Mouse (Mus musculus) kidney, postnatal 25 days (tissue): ENCODE data around the gene Vmn1r29.
"Not testable (repeated sequence)": the region's sequence is repeated elsewhere in the genome, so short reads cannot be mapped to it uniquely, and the experiment has no call there.

Experiments used
- DNase-seq, 2 experiments: peaks; one replicate each; pipeline ENCODE4 v3.0.0; 2021; ENCODE audit warnings: mixed read lengths in 2 of 2

The Vmn1r29 gene

GRCm38 (mm10) chr6:58301249-58301648 lies at the start of gene Vmn1r29:
Vmn1r29 (plus strand) TSS chr6:58301549.
- no peak for DNase-seq

- DNase-seq: no peak
Measured at GRCm38 (mm10) chr6:58261737-58262136, 39.6 kb upstream of the Vmn1r29 start, which contains the start of gene Vmn1r28. Vmn1r28 (plus strand) TSS chr6:58262037.

GRCm38 (mm10) chr6:58279661-58280060 lies 21.7 kb upstream of the Vmn1r29 start:
- DNase-seq: not testable (repeated sequence)

GRCm38 (mm10) chr6:58292201-58292600 lies 9.1 kb upstream of the Vmn1r29 start:
- no peak for DNase-seq

GRCm38 (mm10) chr6:58298511-58298910 lies 2.8 kb upstream of the Vmn1r29 start:
- DNase-seq: not testable (repeated sequence)

- not testable (repeated sequence) for DNase-seq
Measured at GRCm38 (mm10) chr6:58330686-58331085, 29.3 kb downstream of the Vmn1r29 start.
